Mouse (Mus musculus): ENCODE results near the gene Pou3f1. TPM values are rescaled to one million over a fixed set of nuclear protein-coding genes. Genes with fewer than 3 reads are reported as not detected.

The Pou3f1 gene
- polyA plus RNA-seq, 1 experiment from 2014 or later = 16.8 TPM

DNA sequence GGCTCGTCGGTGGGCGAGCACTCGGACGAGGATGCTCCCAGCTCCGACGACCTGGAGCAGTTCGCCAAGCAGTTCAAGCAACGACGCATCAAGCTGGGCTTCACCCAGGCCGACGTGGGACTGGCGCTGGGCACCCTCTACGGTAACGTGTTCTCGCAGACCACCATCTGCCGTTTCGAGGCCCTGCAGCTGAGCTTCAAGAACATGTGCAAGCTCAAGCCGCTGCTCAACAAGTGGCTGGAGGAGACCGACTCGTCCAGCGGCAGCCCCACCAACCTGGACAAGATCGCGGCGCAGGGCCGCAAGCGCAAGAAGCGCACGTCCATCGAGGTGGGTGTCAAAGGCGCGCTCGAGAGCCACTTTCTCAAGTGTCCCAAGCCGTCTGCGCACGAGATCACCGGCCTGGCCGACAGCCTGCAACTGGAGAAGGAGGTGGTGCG lies 1.8 kb downstream of the Pou3f1 start:
- Histone ChIP-seq H3K4me3 (peak overlapping the region; percentile 54), H3K27ac (peak overlapping the region; percentile 9; the same call in 1 of the 2 replicates), H3K36me3 (replicated peaks) (no peaks in the 10 kb centered on the region), H3K4me1 (peaks cover 34% of the 10 kb centered on the region), H3K27me3 (replicated peaks) (peaks cover 41% of the 10 kb centered on the region), H3K4me2 (peak overlapping the region; percentile 66), H3K9me3 (no peaks in the 10 kb centered on the region), H3K9ac (peak overlapping the region; percentile 47)
- under 1% methylated on average over 39 of the region's 39 CpGs for WGBS
- no peak for ATAC-seq (replicated peaks)

DNA sequence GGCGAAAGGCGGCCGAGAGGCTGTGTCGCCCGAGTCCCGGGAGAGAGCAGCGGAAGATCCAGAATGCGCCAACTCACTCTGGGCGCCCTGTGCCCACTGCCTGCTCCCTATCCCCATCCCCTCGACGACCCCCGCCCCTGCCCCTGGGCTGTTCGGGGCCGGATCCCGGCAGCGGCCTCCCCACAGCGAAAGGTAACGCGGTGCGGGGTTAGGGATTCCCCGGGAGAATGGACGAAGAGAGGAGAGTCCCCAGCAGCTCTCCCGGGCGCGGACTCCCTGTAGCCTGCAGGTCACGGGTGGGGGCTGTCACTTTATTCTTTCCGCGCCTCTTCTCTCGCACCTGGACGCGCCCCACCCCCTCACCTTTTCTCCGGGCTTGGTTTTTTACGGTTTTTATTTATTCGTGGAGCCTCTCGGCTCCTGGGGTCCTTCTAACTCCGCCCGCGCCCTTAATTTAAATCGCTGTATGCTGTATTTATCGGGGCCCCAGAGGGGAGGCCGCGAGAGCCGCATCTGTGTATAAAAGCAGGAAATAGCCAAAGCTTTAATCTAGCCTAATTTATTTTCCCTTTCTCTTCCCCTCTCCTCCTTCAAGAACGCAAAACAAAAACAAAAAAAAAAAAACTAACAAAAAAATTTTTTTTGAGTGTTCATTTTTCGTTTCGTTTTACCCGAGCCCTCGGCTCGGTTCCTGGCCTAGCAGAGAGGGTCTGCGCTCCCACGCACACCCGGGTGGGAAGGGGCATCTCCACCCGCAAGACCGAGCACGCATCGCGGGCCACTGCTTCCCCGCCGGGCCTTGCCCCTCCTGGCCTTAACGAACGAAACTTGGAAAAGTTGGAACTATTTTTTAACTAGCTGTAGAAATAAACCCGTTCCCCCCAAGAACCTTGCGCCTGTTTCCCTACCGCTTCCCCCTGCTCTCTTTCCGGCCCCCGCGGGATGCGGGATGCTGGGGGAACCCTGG lies 2.9 kb downstream of the Pou3f1 start:
- WGBS = under 1% methylated on average over 67 of the region's 68 CpGs
- Histone ChIP-seq H3K36me3 (replicated peaks) (no peaks in the 10 kb centered on the region), H3K4me1 (peaks cover 40% of the 10 kb centered on the region), H3K4me3 (peak overlapping the region; percentile 54), H3K9me3 (no peaks in the 10 kb centered on the region), H3K9ac (peak overlapping the region; percentile 47), H3K27me3 (replicated peaks) (peaks cover 33% of the 10 kb centered on the region), H3K27ac (0 out of 2 replicates have a peak overlapping the region, but pooled peaks have one; percentile 26), H3K4me2 (peak overlapping the region; percentile 66)
- no peak for ATAC-seq (replicated peaks)

DNA sequence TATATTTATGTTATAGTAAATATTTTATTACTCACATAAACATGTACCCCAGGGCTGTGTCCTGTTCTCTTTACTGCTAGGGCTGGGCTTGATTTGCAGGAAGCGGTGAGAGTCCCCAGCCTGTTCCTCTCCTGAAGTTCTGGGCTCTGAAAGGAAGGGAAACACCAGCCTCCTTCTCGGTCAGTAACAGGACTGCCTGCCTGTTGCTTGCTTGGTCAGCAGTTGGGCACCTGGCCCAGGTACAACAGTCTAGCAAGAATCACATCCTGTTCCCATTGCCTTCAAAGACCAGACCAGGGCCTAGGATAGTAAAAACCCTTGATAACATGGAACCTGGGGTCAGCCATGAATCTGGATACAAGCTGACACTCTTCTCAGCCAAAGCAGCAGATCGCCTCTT lies 4.0 kb downstream of the Pou3f1 start:
- H3K9ac ChIP-seq = no peak overlapping the region
- no peaks in the 10 kb centered on the region for H3K36me3 ChIP-seq (replicated peaks)
- H3K27me3 ChIP-seq (replicated peaks) = peaks cover 25% of the 10 kb centered on the region
- peak overlapping the region; percentile 45 for H3K4me2 ChIP-seq
- peak overlapping the region; percentile 26 for H3K4me3 ChIP-seq
- H3K27ac ChIP-seq = no peak overlapping the region
- peaks cover 43% of the 10 kb centered on the region for H3K4me1 ChIP-seq
- WGBS = 49% methylated on average over 3 of the region's 3 CpGs
- no peak for ATAC-seq (replicated peaks)
- H3K9me3 ChIP-seq = no peaks in the 10 kb centered on the region

DNA sequence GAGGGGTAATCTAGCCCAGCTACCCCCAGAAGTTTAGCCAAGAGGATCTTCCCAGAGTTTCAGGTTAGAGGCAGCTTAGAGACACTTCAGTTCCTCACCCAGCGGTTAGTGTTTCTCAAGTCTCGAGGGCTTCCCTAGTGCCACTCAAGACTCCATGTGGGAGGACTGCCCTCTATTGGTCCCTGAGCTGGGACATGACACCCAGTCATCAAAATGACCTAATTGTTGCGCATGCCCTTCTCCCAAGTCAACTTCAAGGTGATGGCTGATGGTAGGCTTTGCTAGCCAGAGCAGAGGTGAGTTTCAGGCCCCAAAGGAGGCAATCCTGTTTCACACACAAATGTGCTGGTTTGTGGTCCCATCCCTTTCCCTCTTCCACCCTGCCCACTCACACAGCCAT lies 6.4 kb downstream of the Pou3f1 start:
- no peak overlapping the region for H3K4me3 ChIP-seq
- no peak for ATAC-seq (replicated peaks)
- no peaks in the 10 kb centered on the region for H3K9me3 ChIP-seq
- H3K4me2 ChIP-seq = no peak overlapping the region
- WGBS = 52% methylated on average over 3 of the region's 3 CpGs
- H3K4me1 ChIP-seq = peaks cover 37% of the 10 kb centered on the region
- peaks cover 25% of the 10 kb centered on the region for H3K27me3 ChIP-seq (replicated peaks)
- H3K9ac ChIP-seq = no peak overlapping the region
- H3K36me3 ChIP-seq (replicated peaks) = no peaks in the 10 kb centered on the region
- no peak overlapping the region for H3K27ac ChIP-seq

DNA sequence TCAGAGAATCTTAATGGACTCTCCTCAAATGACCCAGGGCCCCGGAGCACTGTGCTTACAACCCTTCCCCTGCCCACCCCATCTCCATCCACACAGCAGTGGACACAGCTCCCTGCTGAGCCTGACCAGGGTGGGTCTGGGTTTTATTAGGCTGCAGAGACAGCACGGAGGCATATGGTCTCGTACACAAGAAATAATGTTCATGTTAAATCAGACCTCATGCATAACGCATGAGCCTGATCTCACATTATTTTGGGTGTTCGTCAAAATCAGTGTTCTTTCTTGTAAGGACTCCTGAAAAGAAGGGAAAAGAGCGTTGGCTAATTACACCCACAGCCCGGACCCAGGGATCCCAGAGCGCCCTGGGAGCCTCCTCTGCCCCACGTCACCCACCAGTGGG lies 7.6 kb downstream of the Pou3f1 start:
- Histone ChIP-seq H3K36me3 (replicated peaks) (no peaks in the 10 kb centered on the region), H3K27ac (no peak overlapping the region), H3K9me3 (no peaks in the 10 kb centered on the region), H3K27me3 (replicated peaks) (peaks cover 21% of the 10 kb centered on the region), H3K9ac (no peak overlapping the region), H3K4me3 (no peak overlapping the region), H3K4me2 (peak overlapping the region; percentile 7; the same call in 1 of the 2 replicates), H3K4me1 (peaks cover 29% of the 10 kb centered on the region)
- no peak for ATAC-seq (replicated peaks)
- WGBS = 44% methylated on average over 9 of the region's 9 CpGs

DNA sequence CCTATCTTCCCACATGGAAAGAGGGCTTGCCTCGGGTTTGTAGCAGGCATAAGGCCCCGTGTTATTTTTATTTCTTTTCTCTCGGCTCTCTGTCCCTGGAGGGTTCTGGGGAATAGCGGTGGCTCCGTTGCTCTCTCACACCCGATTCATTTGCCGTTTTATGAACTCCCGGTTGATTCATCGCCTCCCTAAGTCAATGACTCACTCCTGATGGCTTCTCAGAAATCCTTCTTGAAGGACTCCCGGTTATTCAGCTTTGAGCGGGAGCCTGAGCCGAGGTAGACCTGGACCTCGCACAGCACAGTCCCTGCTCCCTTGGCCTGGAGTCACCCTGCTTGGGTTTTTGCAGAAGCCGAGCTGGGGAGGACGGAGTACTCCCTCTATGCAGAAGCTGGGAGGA lies 8.0 kb downstream of the Pou3f1 start:
- no peak overlapping the region for H3K9ac ChIP-seq
- H3K36me3 ChIP-seq (replicated peaks) = no peaks in the 10 kb centered on the region
- no peak overlapping the region for H3K4me3 ChIP-seq
- H3K9me3 ChIP-seq = no peaks in the 10 kb centered on the region
- H3K4me2 ChIP-seq = peak overlapping the region; percentile 7; the same call in 1 of the 2 replicates
- H3K4me1 ChIP-seq = peaks cover 25% of the 10 kb centered on the region
- no peak for ATAC-seq (replicated peaks)
- H3K27ac ChIP-seq = no peak overlapping the region
- WGBS = 56% methylated on average over 15 of the region's 15 CpGs
- H3K27me3 ChIP-seq (replicated peaks) = peaks cover 21% of the 10 kb centered on the region

DNA sequence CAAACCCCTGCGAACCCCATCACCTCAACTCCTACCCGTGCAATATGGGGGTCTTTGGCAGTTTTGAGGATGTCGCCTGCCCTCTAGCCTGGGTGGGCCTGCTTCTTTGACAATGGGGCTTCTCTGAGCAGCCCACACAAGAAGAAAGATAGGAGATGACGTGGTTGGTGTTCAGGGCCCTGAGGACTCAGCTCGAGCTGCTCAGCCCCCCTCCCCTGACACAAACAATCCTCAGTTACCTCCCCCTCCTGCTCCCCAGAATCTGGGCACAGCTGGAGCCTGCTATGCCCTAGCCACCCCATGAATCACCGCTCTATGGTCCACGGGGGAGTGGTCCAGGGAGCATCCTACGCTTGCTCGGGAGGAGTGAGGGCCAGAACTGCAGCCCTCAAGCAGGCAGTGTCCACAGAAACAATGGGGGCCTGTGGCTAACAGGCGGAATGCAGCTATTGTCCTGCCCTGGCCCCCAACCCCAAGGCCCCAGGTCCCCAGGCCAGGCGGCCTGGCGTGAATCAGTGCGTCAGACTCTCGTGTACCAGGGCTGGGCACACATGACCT lies 10.9 kb downstream of the Pou3f1 start:
- WGBS = 20% methylated on average over 14 of the region's 14 CpGs
- H3K4me2 ChIP-seq = no peak overlapping the region; the same call in 1 of the 2 replicates
- no peak overlapping the region for H3K4me3 ChIP-seq
- H3K36me3 ChIP-seq (replicated peaks) = no peaks in the 10 kb centered on the region
- H3K4me1 ChIP-seq = peaks cover 36% of the 10 kb centered on the region
- no peak overlapping the region for H3K9ac ChIP-seq
- no peaks in the 10 kb centered on the region for H3K9me3 ChIP-seq
- no peak overlapping the region for H3K27ac ChIP-seq
- H3K27me3 ChIP-seq (replicated peaks) = peaks cover 1% of the 10 kb centered on the region; the same call in 1 of the 2 replicates
- no peak for ATAC-seq (replicated peaks)

DNA sequence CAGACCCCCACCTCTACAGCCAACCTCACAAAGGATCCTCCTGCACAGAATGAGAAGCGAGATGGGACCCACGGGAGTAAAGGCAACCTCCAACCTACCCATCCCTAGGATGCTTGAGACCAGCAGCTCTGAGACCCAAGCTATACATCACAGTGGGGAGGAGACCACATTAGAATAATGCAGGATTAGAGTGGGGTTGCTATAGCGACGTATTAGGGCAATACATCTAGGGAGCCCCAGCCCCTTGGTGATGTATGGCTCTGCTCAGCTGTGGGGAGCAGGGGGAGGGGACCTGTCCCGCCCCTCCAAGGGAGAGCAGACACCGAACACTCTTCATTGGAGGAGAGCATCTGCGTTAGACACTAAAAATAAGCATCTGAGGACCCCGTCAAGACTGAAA lies 11.5 kb downstream of the Pou3f1 start:
- no peak overlapping the region for H3K9ac ChIP-seq

DNA sequence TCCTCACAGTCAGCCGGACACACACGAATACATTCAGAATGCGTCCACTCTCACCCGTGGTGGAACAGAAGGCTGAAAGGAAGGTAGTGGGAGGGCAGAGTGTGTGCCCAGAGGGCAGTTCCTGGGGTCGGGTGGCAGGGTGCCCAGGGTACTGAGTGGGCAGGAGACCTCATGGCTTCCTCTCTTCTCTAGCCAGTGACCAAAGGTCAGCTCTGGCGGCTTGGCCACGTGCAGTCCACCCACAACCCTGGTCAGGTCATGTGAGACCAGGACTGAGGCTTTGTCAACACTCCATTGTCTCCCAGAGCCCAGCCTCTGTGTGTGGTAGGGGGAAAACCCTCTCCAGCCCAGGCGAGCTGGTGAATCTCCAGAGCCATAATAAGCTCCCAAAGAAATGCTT lies 13.6 kb downstream of the Pou3f1 start:
- 66% methylated on average over 8 of the region's 8 CpGs for WGBS
- Histone ChIP-seq H3K27ac (no peak overlapping the region), H3K27me3 (replicated peaks) (no peaks in the 10 kb centered on the region; the same call in 1 of the 2 replicates), H3K4me3 (no peak overlapping the region), H3K9ac (no peak overlapping the region), H3K9me3 (no peaks in the 10 kb centered on the region), H3K4me2 (no peak overlapping the region), H3K36me3 (replicated peaks) (no peaks in the 10 kb centered on the region), H3K4me1 (peaks cover 51% of the 10 kb centered on the region)
- no peak for ATAC-seq (replicated peaks)

More for the DNA sequence above, 11.5 kb downstream of the Pou3f1 start:
- Histone ChIP-seq H3K27ac (no peak overlapping the region), H3K27me3 (replicated peaks) (no peaks in the 10 kb centered on the region; the same call in 1 of the 2 replicates), H3K4me2 (no peak overlapping the region; the same call in 1 of the 2 replicates), H3K36me3 (replicated peaks) (no peaks in the 10 kb centered on the region), H3K9me3 (no peaks in the 10 kb centered on the region), H3K4me1 (peaks cover 42% of the 10 kb centered on the region), H3K4me3 (no peak overlapping the region)
- 7% methylated on average over 8 of the region's 8 CpGs for WGBS
- ATAC-seq (replicated peaks) = peak; percentile 41; the same call in 1 of the 2 replicates

DNA sequence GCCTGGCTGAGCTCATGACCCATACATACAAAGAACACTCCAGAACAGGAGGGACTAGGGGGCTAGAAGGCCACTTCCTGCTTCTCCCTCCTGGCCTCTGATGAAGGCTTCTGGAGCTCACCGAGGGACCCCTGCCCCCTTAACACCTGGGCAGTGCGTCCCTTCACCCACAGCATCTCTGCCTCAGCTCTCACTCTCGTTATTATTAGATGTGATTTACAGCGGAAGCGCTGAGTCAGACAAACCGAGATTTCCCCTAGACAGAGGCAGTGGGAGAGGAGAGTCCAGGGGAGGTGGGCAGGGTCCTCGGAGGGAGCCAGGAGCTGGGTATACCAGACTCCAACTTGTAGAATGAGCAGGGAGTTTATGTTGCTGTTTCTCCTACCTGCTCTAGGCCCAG lies 15.0 kb downstream of the Pou3f1 start:
- Histone ChIP-seq H3K4me1 (peaks cover 51% of the 10 kb centered on the region), H3K36me3 (replicated peaks) (no peaks in the 10 kb centered on the region; the same call in 1 of the 2 replicates), H3K27me3 (replicated peaks) (no peaks in the 10 kb centered on the region), H3K4me3 (no peak overlapping the region), H3K27ac (no peak overlapping the region), H3K9me3 (no peaks in the 10 kb centered on the region), H3K9ac (no peak overlapping the region), H3K4me2 (peak overlapping the region; percentile 50)
- WGBS = 35% methylated on average over 7 of the region's 7 CpGs
- no peak for ATAC-seq (replicated peaks)

DNA sequence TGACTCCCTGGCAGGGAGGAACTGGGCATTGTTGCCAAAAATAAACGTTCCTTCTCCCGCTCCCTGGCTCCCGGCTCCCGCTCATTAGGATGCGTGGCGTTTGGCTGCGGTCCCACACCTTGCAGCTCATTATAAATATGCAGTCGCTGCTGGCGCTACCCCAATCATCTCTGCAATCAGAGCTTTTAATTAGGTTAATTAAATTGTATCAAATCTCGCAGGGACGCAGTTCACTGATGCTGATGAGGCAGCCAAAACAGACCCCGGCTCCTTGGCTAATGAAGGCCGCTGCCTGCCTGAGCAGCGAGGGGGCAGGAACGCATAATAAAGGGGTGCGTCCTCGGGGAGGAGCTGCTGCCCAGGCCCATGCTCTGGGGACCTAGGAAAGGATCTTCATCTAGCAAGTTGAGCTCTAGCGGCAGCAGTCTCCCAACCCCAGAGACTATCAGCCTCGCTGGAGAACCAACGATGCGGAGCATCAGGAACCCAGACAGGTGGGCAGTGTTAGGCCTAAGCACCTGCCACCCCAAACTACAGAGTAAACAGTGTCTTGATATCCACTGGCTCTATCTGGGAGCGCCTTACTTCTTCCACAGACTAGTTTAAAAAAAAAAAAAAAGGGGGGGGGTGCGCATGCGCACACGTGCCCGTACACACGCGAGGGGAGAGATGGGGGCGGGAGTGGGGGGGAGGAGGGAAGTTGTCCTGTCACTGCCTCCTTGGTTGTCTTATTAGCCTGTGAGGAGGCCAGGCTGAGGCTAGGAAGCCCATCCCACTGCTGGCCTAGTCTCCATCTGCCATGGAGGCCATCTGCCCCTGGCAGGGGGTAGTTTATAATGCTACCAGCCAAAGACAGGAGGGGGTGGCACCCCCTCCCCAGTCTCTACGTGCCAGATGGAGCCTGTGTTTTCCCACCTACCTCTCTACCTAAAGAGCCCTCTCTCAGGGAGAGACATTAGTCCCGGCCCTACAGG lies 16.0 kb downstream of the Pou3f1 start:
- Histone ChIP-seq H3K4me1 (peaks cover 47% of the 10 kb centered on the region), H3K4me3 (peak overlapping the region; percentile 22), H3K9me3 (no peaks in the 10 kb centered on the region), H3K27me3 (replicated peaks) (no peaks in the 10 kb centered on the region), H3K9ac (peak overlapping the region; percentile 31; the same call in 1 of the 2 replicates), H3K36me3 (replicated peaks) (peaks cover 1% of the 10 kb centered on the region; the same call in 1 of the 2 replicates), H3K4me2 (peak overlapping the region; percentile 50), H3K27ac (peak overlapping the region; percentile 76)
- ATAC-seq (replicated peaks) = peak; percentile 62
- WGBS = 3% methylated on average over 29 of the region's 31 CpGs
